Mouse (Mus musculus): ENCODE data around the gene 7530416G11Rik. TPM values are rescaled to one million over a fixed set of nuclear protein-coding genes. Genes with fewer than 3 reads are reported as not detected.

7530416G11Rik gene
- polyA plus RNA-seq, 1 experiment from 2014 or later = not detected

DNA sequence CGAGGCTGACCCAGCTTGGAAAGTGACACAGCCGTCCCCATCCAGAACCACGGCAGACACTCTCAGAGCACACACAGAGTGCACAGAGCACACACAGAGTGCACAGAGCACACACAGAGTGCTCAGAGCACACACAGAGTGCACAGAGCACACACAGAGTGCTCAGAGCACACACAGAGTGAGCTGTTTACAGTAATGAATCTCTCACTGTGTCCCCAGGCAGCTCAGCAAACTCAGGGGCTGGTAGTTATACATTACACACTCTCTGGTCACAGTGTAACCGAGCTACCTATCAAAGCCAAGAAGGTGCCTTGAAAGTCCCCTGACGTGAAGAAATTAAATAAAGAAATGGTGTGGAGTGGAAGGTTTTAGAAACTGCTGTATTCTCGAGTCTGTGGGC lies 33.6 kb downstream of the 7530416G11Rik start:
- H3K36me3 ChIP-seq (ENCODE audit: control insufficient read depth, insufficient read depth) = peaks cover 15% of the 10 kb centered on the region
- H3K27me3 ChIP-seq (ENCODE audit: control insufficient read depth, insufficient read depth, low read length) = no peaks in the 10 kb centered on the region
- no peaks in the 10 kb centered on the region for H3K4me1 ChIP-seq (ENCODE audit: control insufficient read depth, insufficient read depth, low read length)
- no peak overlapping the region for H3K4me3 ChIP-seq (ENCODE audit: low read length)
- 88% methylated on average over 6 of the region's 6 CpGs for WGBS
- H3K9ac ChIP-seq (ENCODE audit: low read length) = no peak overlapping the region
- no peaks in the 10 kb centered on the region for H3K9me3 ChIP-seq (replicated peaks; ENCODE audit: control insufficient read depth, low read length)
- H3K4me2 ChIP-seq (ENCODE audit: low read depth, low read length) = no peak overlapping the region
- ATAC-seq (replicated peaks; ENCODE audit: extremely low read depth, insufficient read depth, low FRiP score) = no peak
- H3K27ac ChIP-seq (ENCODE audit: low read length) = no peak overlapping the region

DNA sequence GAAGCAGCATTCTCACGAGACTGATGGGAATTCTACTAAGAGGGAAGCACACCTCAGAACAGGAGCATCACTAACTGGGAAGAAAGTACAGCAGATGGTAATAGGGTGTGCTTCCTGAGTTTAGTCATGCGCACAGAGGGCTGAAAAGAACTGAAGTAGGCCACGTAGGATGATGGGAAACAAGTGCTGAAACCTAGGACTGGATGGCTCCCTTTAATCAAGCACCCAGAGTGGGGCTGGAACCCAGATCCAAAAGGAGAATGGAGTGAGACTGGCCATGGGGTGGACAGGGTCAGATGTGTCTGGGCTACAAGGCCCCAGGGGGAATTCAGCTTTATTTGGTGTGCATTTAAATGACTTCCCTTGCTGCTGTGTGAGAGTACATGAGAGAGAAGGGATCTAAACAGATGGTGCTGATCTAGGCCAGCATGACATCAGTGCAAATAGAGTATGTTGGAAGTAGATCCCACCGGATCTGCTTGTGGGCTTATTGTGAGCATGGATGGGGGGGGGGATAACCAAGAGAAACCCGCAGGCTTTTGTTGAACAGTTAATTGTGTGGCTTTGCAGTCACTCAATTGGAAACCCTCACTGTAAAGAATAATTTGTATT lies 36.5 kb downstream of the 7530416G11Rik start:
- Histone ChIP-seq H3K27ac (ENCODE audit: low read length) (no peak overlapping the region), H3K36me3 (ENCODE audit: control insufficient read depth, insufficient read depth) (peaks cover 36% of the 10 kb centered on the region), H3K4me3 (ENCODE audit: low read length) (no peak overlapping the region), H3K9ac (ENCODE audit: low read length) (no peak overlapping the region), H3K4me1 (ENCODE audit: control insufficient read depth, insufficient read depth, low read length) (no peaks in the 10 kb centered on the region; the same call in 1 of the 2 replicates), H3K9me3 (replicated peaks; ENCODE audit: control insufficient read depth, low read length) (no peaks in the 10 kb centered on the region), H3K4me2 (ENCODE audit: low read depth, low read length) (no peak overlapping the region), H3K27me3 (ENCODE audit: control insufficient read depth, insufficient read depth, low read length) (no peaks in the 10 kb centered on the region)
- no peak for ATAC-seq (replicated peaks; ENCODE audit: extremely low read depth, insufficient read depth, low FRiP score)
- 91% methylated on average over 5 of the region's 5 CpGs for WGBS

DNA sequence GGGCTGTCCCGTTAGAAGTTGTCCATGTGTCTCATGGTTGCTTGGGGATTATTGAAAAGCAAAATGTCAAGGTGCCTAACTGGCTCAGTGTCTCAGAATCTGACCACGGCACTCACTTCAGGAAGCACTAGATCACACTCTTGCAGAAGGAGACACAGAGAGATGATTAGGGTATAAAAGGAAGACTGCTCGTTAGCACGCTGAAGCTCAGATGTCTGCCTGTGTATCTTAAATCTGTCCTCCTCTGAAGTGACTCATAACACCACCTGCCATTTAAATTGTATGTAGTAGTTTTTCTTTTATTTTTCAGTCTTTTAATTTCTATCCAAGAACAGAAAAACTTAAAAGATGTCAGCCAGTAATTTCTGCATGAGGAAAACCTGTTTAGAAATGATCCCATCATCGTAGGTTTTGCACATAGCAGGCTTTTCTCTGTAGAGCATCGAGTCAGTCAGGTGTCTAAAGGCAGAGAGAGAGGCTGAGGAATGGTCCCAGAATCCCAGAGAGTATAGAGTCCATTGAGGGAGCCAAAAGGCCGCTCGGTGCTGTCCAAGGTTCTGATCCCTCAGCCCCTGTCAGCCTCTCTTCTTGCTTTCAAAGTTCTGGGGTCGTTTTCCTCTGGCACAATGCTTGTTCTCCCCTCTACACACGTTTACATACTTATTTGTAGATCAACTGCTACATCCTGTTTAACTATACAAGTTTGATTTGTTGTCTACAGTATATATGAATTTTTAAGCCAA lies 38.0 kb downstream of the 7530416G11Rik start:
- H3K9me3 ChIP-seq (replicated peaks; ENCODE audit: control insufficient read depth, low read length) = no peaks in the 10 kb centered on the region
- WGBS = 65% methylated on average over 10 of the region's 10 CpGs
- no peaks in the 10 kb centered on the region for H3K27me3 ChIP-seq (ENCODE audit: control insufficient read depth, insufficient read depth, low read length)
- H3K9ac ChIP-seq (ENCODE audit: low read length) = no peak overlapping the region
- peaks cover 8% of the 10 kb centered on the region for H3K4me1 ChIP-seq (ENCODE audit: control insufficient read depth, insufficient read depth, low read length)
- no peak overlapping the region for H3K4me2 ChIP-seq (ENCODE audit: low read depth, low read length)
- ATAC-seq (replicated peaks; ENCODE audit: extremely low read depth, insufficient read depth, low FRiP score) = no peak
- H3K4me3 ChIP-seq (ENCODE audit: low read length) = no peak overlapping the region
- H3K36me3 ChIP-seq (ENCODE audit: control insufficient read depth, insufficient read depth) = peaks cover 36% of the 10 kb centered on the region
- H3K27ac ChIP-seq (ENCODE audit: low read length) = no peak overlapping the region

DNA sequence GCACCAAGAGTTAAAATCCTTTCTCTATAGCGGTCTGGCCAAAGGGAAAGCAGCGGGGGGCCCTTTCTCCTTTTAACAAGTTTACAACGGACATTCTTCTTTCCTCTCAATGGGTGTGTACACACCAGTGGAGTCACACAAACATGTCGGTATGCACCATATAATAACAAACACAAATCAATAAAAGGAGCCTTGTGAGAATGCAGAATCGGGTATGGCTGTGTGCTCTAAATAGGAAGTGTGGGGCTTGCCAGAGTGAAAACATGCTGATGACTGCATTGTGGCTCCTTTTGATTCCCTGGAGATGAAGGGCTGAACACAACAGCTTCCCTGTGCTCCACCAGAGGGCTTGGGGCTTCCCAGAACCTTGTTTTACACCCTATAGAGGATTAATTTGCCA lies 38.8 kb downstream of the 7530416G11Rik start:
- Histone ChIP-seq H3K4me1 (ENCODE audit: control insufficient read depth, insufficient read depth, low read length) (peaks cover 12% of the 10 kb centered on the region), H3K9me3 (replicated peaks; ENCODE audit: control insufficient read depth, low read length) (no peaks in the 10 kb centered on the region), H3K36me3 (ENCODE audit: control insufficient read depth, insufficient read depth) (peaks cover 34% of the 10 kb centered on the region), H3K27me3 (ENCODE audit: control insufficient read depth, insufficient read depth, low read length) (no peaks in the 10 kb centered on the region), H3K4me2 (ENCODE audit: low read depth, low read length) (no peak overlapping the region), H3K9ac (ENCODE audit: low read length) (no peak overlapping the region), H3K27ac (ENCODE audit: low read length) (no peak overlapping the region), H3K4me3 (ENCODE audit: low read length) (no peak overlapping the region)
- 62% methylated on average over 5 of the region's 5 CpGs for WGBS
- no peak for ATAC-seq (replicated peaks; ENCODE audit: extremely low read depth, insufficient read depth, low FRiP score)

DNA sequence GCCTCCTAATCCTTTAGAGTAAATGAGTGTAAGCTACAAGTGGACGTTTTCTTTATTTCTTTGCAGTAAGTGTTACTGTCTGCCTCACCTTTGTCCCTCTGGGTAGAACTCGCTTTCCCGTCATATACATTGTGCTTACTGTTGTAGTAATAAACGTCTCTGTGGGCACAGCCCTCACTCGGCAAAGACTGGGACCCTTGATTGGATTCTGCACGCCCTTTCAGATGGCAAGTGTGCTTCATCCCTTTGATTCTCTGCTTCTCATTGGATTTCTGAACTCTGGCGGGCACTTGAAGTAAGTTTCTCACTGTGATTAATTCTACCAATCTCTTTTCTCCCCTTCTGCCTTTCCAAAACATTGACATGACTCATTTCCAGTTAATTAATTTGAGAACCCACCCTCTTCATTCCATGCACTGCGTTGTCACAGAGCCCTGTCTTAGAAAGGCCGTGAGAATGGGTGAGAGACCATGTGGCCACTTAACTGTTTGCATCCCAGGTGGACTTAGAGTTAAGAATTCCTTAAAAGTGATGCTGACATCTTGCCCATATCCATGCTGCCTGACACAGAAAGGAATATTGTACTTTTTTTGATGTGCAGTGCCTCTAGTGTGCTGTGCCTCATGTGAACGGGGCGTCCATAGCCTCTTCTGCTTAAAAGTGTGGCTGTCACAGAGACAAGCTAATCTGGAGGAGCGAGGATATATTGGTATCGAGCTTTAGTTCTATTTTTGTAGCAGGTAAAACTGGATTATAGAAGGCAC lies 39.8 kb downstream of the 7530416G11Rik start:
- Histone ChIP-seq H3K9ac (ENCODE audit: low read length) (no peak overlapping the region), H3K9me3 (replicated peaks; ENCODE audit: control insufficient read depth, low read length) (no peaks in the 10 kb centered on the region), H3K4me2 (ENCODE audit: low read depth, low read length) (no peak overlapping the region), H3K4me3 (ENCODE audit: low read length) (no peak overlapping the region), H3K27ac (ENCODE audit: low read length) (no peak overlapping the region), H3K36me3 (ENCODE audit: control insufficient read depth, insufficient read depth) (peaks cover 34% of the 10 kb centered on the region), H3K4me1 (ENCODE audit: control insufficient read depth, insufficient read depth, low read length) (peaks cover 16% of the 10 kb centered on the region), H3K27me3 (ENCODE audit: control insufficient read depth, insufficient read depth, low read length) (no peaks in the 10 kb centered on the region)
- ATAC-seq (replicated peaks; ENCODE audit: extremely low read depth, insufficient read depth, low FRiP score) = no peak
- 86% methylated on average over 13 of the region's 13 CpGs for WGBS

DNA sequence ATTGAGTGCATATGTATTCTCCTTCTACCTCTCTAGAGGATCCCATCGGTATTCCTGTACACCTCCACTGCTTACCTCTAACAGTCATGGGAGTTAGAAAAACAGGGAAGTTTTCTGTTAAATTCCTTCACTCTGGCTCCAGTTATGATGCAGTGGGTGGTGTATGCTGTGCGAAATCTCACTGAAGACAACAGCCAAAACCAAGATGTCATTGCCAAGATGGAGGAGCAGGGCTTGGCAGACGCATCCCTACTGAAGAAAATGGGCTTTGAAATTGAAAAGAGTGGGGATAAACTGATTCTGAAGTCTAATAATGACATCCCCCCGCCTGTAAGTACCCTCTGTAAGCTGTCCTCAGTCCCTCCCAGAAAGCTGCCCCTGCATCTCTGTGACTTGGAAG lies 40.9 kb downstream of the 7530416G11Rik start:
- H3K9ac ChIP-seq (ENCODE audit: low read length) = no peak overlapping the region
- 87% methylated on average over 4 of the region's 4 CpGs for WGBS
- ATAC-seq (replicated peaks; ENCODE audit: extremely low read depth, insufficient read depth, low FRiP score) = no peak
- no peak overlapping the region for H3K4me2 ChIP-seq (ENCODE audit: low read depth, low read length)
- no peaks in the 10 kb centered on the region for H3K9me3 ChIP-seq (replicated peaks; ENCODE audit: control insufficient read depth, low read length)
- no peak overlapping the region for H3K4me3 ChIP-seq (ENCODE audit: low read length)
- peaks cover 34% of the 10 kb centered on the region for H3K36me3 ChIP-seq (ENCODE audit: control insufficient read depth, insufficient read depth)
- no peaks in the 10 kb centered on the region for H3K27me3 ChIP-seq (ENCODE audit: control insufficient read depth, insufficient read depth, low read length)
- no peak overlapping the region for H3K27ac ChIP-seq (ENCODE audit: low read length)
- H3K4me1 ChIP-seq (ENCODE audit: control insufficient read depth, insufficient read depth, low read length) = peaks cover 23% of the 10 kb centered on the region

DNA sequence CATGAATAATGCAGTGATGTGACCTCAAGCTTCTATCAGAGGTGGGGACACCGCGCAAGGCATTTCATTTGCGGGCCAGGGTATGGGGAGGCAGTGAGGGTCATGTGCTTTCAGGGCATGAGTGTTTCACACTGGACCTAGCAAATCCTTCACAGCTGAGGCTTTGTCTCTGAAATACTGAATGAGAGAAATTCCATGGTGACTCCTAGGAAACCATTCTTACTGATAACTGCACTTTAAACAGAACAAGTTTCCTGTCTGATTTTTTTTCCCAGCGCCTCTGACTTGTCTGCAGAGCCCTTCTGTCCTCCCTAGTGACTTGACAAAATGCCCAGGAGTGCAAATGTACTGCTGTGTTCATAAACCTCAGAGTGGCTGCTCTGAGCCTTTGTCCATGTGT lies 41.5 kb downstream of the 7530416G11Rik start:
- 73% methylated on average over 4 of the region's 4 CpGs for WGBS
- H3K4me2 ChIP-seq (ENCODE audit: low read depth, low read length) = no peak overlapping the region
- ATAC-seq (replicated peaks; ENCODE audit: extremely low read depth, insufficient read depth, low FRiP score) = no peak
- no peak overlapping the region for H3K27ac ChIP-seq (ENCODE audit: low read length)
- H3K4me3 ChIP-seq (ENCODE audit: low read length) = no peak overlapping the region
- H3K36me3 ChIP-seq (ENCODE audit: control insufficient read depth, insufficient read depth) = peaks cover 33% of the 10 kb centered on the region
- H3K27me3 ChIP-seq (ENCODE audit: control insufficient read depth, insufficient read depth, low read length) = no peaks in the 10 kb centered on the region
- H3K9ac ChIP-seq (ENCODE audit: low read length) = no peak overlapping the region
- no peaks in the 10 kb centered on the region for H3K9me3 ChIP-seq (replicated peaks; ENCODE audit: control insufficient read depth, low read length)
- H3K4me1 ChIP-seq (ENCODE audit: control insufficient read depth, insufficient read depth, low read length) = peaks cover 23% of the 10 kb centered on the region

DNA sequence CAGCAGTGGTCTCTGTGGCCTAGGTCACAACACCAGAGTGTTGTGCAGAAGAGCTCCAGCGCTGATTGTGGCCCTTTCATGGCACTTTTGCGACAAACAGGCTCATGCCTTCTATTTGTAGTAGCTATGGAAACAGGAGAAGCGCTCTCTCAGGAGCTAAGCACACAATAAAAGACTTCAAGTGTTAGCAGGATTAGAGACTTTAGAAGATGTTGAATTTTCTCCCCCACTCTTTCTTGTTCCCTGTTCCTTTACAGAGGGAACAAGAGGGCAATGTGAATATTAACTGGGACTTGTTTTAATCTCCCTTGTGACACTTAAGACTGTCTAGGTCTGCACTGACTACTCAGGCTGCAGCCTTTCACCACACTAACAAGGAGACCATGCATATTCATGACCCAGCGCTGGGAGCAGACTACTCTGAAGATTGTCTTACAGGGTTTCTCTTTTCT lies 44.4 kb downstream of the 7530416G11Rik start:
- whole genome bisulfite sequencing = 68% methylated on average over 4 of the region's 4 CpGs
- H3K36me3 ChIP-seq (ENCODE audit: control insufficient read depth, insufficient read depth) = peaks cover 13% of the 10 kb centered on the region

DNA sequence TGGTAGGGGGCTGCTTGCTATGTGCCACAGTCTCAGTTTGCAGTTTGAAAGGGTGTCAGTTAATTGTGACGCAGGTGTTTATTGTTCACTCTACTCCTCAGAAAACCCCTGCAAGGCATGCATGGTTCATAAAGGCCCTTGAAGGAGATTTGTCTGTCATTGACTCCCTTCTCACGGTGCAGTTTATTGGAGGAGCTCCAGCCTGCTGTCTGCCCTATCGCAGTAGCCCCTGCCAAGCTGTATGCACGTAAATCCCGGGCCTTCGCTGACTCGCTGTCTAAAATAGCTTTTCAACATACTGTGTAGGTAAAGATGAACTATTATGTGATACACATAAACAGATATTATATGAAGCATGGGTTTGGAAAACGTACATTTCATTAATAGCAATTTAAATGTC lies 45.2 kb downstream of the 7530416G11Rik start:
- Histone ChIP-seq H3K9ac (ENCODE audit: low read length) (no peak overlapping the region), H3K27ac (ENCODE audit: low read length) (no peak overlapping the region), H3K9me3 (replicated peaks; ENCODE audit: control insufficient read depth, low read length) (no peaks in the 10 kb centered on the region), H3K4me2 (ENCODE audit: low read depth, low read length) (no peak overlapping the region), H3K4me3 (ENCODE audit: low read length) (no peak overlapping the region), H3K4me1 (ENCODE audit: control insufficient read depth, insufficient read depth, low read length) (peaks cover 23% of the 10 kb centered on the region), H3K36me3 (ENCODE audit: control insufficient read depth, insufficient read depth) (peaks cover 5% of the 10 kb centered on the region), H3K27me3 (ENCODE audit: control insufficient read depth, insufficient read depth, low read length) (no peaks in the 10 kb centered on the region)
- ATAC-seq (replicated peaks; ENCODE audit: extremely low read depth, insufficient read depth, low FRiP score) = no peak
- 46% methylated on average over 8 of the region's 8 CpGs for WGBS

More for the DNA sequence above, 44.4 kb downstream of the 7530416G11Rik start:
- Histone ChIP-seq H3K4me1 (ENCODE audit: control insufficient read depth, insufficient read depth, low read length) (peaks cover 23% of the 10 kb centered on the region), H3K4me2 (ENCODE audit: low read depth, low read length) (no peak overlapping the region), H3K27me3 (ENCODE audit: control insufficient read depth, insufficient read depth, low read length) (no peaks in the 10 kb centered on the region), H3K9me3 (replicated peaks; ENCODE audit: control insufficient read depth, low read length) (no peaks in the 10 kb centered on the region), H3K27ac (ENCODE audit: low read length) (no peak overlapping the region), H3K4me3 (ENCODE audit: low read length) (no peak overlapping the region), H3K9ac (ENCODE audit: low read length) (no peak overlapping the region)
- no peak for ATAC-seq (replicated peaks; ENCODE audit: extremely low read depth, insufficient read depth, low FRiP score)

Measured in heart, embryonic 16.5 days (tissue).